Mouse (Mus musculus): ENCODE data around the gene Gk5.

DNA sequence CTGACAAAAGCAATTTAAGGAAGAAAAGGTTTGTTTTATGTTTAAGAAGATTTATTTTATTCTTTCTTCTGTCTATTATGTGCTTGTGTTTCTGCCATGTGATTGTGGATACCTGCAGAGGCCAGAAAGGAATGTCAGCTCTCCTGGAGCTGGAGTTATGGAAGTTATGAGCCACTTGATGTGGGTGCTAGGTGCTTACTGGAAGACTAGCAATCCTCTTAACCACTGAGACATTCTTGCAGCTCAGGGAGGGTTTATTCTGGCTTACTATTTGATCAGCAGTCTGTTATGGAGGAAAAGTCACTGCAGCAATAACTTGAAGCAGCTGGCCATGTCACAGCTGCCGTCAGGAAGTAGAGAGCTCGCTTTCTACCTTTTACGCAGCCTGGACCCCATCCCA, 84.5 kb downstream of the Gk5 start:
- TF ChIP-seq CTCF (IDR thresholded peaks at IDR 0.05; ENCODE audit: insufficient read depth, low read depth, low read length) (no peak), POLR2A (IDR thresholded peaks at IDR 0.05; ENCODE audit: insufficient read depth, low read depth, low read length) (no peak)

All from olfactory bulb, adult 2 months (tissue).